Mouse (Mus musculus): Measurements from ENCODE around the gene Mast4. TPM values are rescaled to one million over a fixed set of nuclear protein-coding genes. Genes with fewer than 3 reads are reported as not detected.

Mast4 gene
- polyA plus RNA-seq, 1 experiment from 2014 or later, result 21.1 TPM

DNA sequence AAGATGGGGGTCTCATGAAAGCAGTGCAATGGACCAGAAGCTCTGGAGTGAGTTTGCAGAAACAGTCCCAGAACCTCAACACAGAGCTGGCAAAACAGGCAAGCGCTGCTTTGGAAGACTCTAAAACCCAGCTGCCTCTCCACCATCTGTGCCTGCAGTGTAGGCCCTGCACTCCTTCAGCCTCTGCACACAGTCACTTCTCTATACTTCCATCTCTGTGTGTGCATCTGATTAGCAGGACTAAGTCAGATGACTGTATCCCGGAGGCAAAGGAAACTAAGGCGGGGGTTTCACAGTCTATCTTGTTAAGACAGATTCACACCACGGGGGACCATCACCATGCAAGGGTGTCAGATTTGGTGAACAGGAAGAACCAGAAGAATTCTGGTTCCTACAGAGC lies 6.7 kb upstream of the Mast4 start:
- H3K36me3 ChIP-seq (ENCODE audit: control insufficient read depth, insufficient read depth, low read length), result no peaks in the 10 kb centered on the region
- no peak overlapping the region for H3K4me3 ChIP-seq (ENCODE audit: low read depth, low read length)
- H3K9ac ChIP-seq (ENCODE audit: low read depth, low read length), result no peak overlapping the region

DNA sequence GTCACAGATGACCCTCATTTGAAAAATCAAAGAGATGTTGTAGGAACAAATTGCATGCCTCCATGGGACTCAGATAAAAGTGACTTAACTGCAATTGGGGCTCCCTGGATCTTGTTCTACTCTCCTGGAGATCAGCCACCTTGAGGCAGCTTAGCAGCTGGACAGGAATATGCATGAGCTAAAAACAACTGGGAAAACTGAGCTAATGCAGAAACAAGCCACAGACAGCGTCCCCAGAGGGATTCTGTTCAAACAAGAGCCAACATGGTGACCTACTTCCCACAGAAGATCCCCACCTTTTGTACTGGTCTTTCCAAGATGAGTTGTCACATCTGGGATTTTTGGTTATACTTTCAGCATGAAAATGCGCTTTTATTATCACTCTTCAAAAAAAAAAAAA lies 4.3 kb upstream of the Mast4 start:
- no peaks in the 10 kb centered on the region for H3K36me3 ChIP-seq (ENCODE audit: control insufficient read depth, insufficient read depth, low read length)
- no peak overlapping the region for H3K27ac ChIP-seq (replicated peaks; ENCODE audit: low read depth, low read length)
- H3K27me3 ChIP-seq (replicated peaks; ENCODE audit: control insufficient read depth, insufficient read depth, low read length), result peaks cover 18% of the 10 kb centered on the region
- no peaks in the 10 kb centered on the region for H3K9me3 ChIP-seq (ENCODE audit: control insufficient read depth, low read length)
- ATAC-seq (ENCODE audit: low read depth), result no peak
- peaks cover 5% of the 10 kb centered on the region; the same call in 1 of the 2 replicates for H3K4me1 ChIP-seq (ENCODE audit: control insufficient read depth, insufficient read depth, low read length)
- peak; percentile 47 for DNase-seq (ENCODE audit: low spot score)
- WGBS, result 76% methylated on average over 2 of the region's 2 CpGs
- H3K4me3 ChIP-seq (ENCODE audit: low read depth, low read length), result no peak overlapping the region
- H3K9ac ChIP-seq (ENCODE audit: low read depth, low read length), result no peak overlapping the region
- H3K4me2 ChIP-seq (ENCODE audit: low read depth, low read length), result no peak overlapping the region

More for the DNA sequence above, 6.7 kb upstream of the Mast4 start:
- Histone ChIP-seq H3K9me3 (ENCODE audit: control insufficient read depth, low read length) (no peaks in the 10 kb centered on the region), H3K4me1 (ENCODE audit: control insufficient read depth, insufficient read depth, low read length) (no peaks in the 10 kb centered on the region), H3K27ac (replicated peaks; ENCODE audit: low read depth, low read length) (no peak overlapping the region), H3K4me2 (ENCODE audit: low read depth, low read length) (no peak overlapping the region), H3K27me3 (replicated peaks; ENCODE audit: control insufficient read depth, insufficient read depth, low read length) (peaks cover 5% of the 10 kb centered on the region)
- no peak for DNase-seq (ENCODE audit: low spot score)
- ATAC-seq (ENCODE audit: low read depth), result no peak
- 78% methylated on average over 4 of the region's 4 CpGs for whole genome bisulfite sequencing

DNA sequence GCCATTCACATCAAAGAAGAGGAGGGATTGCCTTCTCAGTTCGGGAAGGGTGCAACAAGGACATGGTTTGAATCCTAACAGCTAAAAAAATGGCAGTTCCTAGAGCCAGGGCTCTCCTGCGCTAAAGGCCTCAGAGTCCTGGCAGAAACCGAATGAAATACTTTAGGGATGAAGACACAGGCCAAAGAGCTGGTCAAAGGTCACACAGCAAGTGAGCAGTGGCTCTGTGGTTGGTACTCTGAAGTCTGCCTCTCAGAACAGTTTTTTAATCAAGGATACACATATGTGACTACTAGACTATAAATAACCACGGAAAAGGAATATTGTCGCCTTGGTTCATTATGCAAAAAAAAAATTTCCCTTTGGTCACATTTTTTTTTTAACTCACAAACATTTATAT lies 1.9 kb upstream of the Mast4 start:
- DNase-seq (ENCODE audit: low spot score), result no peak
- no peak overlapping the region for H3K27ac ChIP-seq (replicated peaks; ENCODE audit: low read depth, low read length)
- H3K4me3 ChIP-seq (ENCODE audit: low read depth, low read length), result no peak overlapping the region
- no peaks in the 10 kb centered on the region for H3K9me3 ChIP-seq (ENCODE audit: control insufficient read depth, low read length)
- no peaks in the 10 kb centered on the region for H3K36me3 ChIP-seq (ENCODE audit: control insufficient read depth, insufficient read depth, low read length)
- H3K4me2 ChIP-seq (ENCODE audit: low read depth, low read length), result no peak overlapping the region
- H3K4me1 ChIP-seq (ENCODE audit: control insufficient read depth, insufficient read depth, low read length), result peaks cover 9% of the 10 kb centered on the region; the same call in 1 of the 2 replicates
- no peak overlapping the region for H3K9ac ChIP-seq (ENCODE audit: low read depth, low read length)
- peaks cover 35% of the 10 kb centered on the region for H3K27me3 ChIP-seq (replicated peaks; ENCODE audit: control insufficient read depth, insufficient read depth, low read length)
- no peak for ATAC-seq (ENCODE audit: low read depth)
- 31% methylated on average over 5 of the region's 5 CpGs for WGBS

DNA sequence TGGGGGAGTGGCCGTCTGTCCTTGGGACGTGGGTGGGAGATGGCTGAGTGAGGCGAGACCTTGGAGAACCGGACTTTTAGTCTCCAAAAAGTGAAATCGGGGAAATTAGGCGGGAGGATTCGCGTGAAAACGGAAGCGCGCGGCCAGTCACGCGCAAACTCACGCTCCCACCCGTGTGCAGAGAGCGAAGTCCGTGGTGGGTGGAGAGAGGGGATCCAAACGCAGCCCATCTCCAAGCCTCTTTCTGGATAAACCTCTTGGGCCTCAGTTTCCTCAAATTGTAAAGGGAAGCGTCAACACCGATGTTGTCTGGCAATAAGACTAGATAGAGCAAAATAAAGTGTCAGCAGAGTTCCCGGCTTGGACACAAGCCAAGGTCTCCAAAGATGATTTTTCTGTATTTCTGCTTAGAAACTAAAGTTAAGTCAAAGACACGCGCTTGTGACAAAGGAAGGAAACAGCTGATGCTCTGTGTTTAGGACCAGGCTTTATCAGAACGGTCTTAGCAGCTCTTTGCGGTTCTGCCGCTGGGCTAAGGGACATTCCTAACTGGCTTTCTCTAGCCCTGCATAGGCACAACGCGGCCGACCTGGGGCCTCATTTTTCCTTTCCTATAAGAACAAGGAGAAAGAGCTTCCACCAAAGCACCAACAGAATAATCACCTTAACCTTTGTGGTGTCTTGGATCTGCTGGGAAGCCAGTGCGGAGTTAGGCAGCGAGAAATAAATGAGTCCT lies 594 bp upstream of the Mast4 start:
- Histone ChIP-seq H3K9me3 (ENCODE audit: control insufficient read depth, low read length) (no peaks in the 10 kb centered on the region), H3K36me3 (ENCODE audit: control insufficient read depth, insufficient read depth, low read length) (no peaks in the 10 kb centered on the region), H3K4me3 (ENCODE audit: low read depth, low read length) (peak overlapping the region; percentile 71), H3K4me1 (ENCODE audit: control insufficient read depth, insufficient read depth, low read length) (peaks cover 9% of the 10 kb centered on the region; the same call in 1 of the 2 replicates), H3K27me3 (replicated peaks; ENCODE audit: control insufficient read depth, insufficient read depth, low read length) (peaks cover 35% of the 10 kb centered on the region), H3K9ac (ENCODE audit: low read depth, low read length) (peak overlapping the region; percentile 58), H3K27ac (replicated peaks; ENCODE audit: low read depth, low read length) (no peak overlapping the region), H3K4me2 (ENCODE audit: low read depth, low read length) (peak overlapping the region; percentile 85)
- 1% methylated on average over 32 of the region's 32 CpGs for WGBS
- no peak for DNase-seq (ENCODE audit: low spot score)
- ATAC-seq (ENCODE audit: low read depth), result no peak; the same call in 1 of the 2 replicates

DNA sequence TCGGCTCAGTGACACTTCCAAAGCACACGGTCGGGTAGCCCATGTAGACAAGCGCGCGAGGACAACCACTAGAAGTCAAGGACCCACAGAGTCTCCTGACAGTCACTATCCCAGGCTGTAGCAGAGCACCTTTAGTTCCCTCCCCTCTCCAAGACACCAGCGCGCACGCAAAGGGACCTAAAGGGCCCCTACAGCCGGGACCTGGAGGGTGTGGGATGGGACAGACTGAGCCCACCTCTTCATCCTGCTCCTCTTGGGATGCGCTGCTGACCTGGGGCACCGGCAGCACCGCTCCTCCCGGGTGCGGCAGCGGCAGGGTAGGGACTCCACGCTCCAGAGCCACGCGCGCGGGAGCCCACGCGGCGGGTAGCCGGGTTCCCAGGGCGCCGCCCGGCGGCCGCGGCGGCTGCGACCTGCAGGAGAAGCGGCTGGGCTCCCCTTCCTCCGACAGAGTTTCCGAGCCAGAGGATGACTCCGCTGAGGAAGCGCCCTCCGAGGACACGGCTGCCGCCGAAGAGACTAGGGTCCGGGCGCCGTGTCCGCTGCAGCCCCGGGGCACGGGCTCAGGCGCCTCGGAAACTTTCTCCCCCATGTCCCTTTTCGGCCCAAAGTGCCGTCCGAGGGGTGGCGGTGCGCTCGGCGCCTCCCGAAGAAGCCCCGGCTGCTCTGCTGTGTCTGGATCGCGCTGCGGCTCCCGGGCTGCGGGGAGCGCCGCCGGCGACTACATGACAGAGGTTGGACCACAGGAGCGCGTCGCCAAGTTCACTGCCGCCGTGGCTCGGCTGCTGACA lies 501 bp downstream of the Mast4 start:
- peak overlapping the region; percentile 71 for H3K4me3 ChIP-seq (ENCODE audit: low read depth, low read length)
- DNase-seq (ENCODE audit: low spot score), result peak; percentile 70
- H3K4me2 ChIP-seq (ENCODE audit: low read depth, low read length), result peak overlapping the region; percentile 85
- 0% methylated on average over 22 of the region's 74 CpGs for WGBS
- H3K27ac ChIP-seq (replicated peaks; ENCODE audit: low read depth, low read length), result peak overlapping the region; percentile 18; the same call in 1 of the 2 replicates
- peaks cover 9% of the 10 kb centered on the region; the same call in 1 of the 2 replicates for H3K4me1 ChIP-seq (ENCODE audit: control insufficient read depth, insufficient read depth, low read length)
- no peaks in the 10 kb centered on the region for H3K9me3 ChIP-seq (ENCODE audit: control insufficient read depth, low read length)
- peak; percentile 64 for ATAC-seq (ENCODE audit: low read depth)
- no peaks in the 10 kb centered on the region for H3K36me3 ChIP-seq (ENCODE audit: control insufficient read depth, insufficient read depth, low read length)
- peak overlapping the region; percentile 58 for H3K9ac ChIP-seq (ENCODE audit: low read depth, low read length)
- peaks cover 35% of the 10 kb centered on the region for H3K27me3 ChIP-seq (replicated peaks; ENCODE audit: control insufficient read depth, insufficient read depth, low read length)

DNA sequence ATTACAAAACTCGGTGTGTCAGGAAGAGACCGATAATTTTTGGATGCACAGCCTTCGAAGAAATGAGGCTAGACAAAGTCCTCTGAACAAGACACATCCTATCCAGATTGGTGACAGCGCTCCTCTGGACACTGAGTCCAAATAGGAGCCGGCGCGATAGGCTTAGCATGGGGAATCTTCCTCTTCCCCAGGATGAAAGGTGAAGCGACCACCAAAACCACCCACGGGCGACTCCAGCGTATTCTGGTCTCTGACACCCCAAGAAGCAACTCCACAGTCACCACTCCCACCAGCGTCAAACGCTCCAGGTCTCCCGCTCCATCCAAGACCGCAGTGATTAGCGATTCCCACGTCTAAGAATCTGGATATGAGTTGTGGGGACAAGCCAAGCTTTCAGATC lies 1.1 kb downstream of the Mast4 start:
- H3K27me3 ChIP-seq (replicated peaks; ENCODE audit: control insufficient read depth, insufficient read depth, low read length), result peaks cover 35% of the 10 kb centered on the region

DNA sequence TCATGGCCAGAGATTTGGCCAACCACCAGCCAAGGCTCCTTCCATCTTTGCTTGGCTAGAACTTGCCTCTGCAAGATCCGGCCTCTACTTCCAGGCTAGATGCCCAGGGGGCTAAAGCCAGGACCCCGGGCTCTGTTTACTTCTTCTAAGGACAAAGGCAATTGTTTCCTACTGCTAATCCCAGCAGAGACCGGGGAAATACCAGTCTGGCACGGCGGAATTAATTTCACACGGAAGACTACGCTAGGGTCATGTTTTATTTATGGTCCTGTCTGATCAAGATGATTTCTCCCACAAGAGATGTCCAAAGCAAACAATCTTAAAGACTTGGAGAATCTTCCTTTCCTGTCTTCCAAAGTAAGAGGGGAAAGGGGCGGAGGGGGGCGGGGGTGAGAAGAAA lies 1.6 kb downstream of the Mast4 start:
- Histone ChIP-seq H3K4me2 (ENCODE audit: low read depth, low read length) (peak overlapping the region; percentile 85), H3K4me3 (ENCODE audit: low read depth, low read length) (peak overlapping the region; percentile 71), H3K9ac (ENCODE audit: low read depth, low read length) (no peak overlapping the region), H3K27me3 (replicated peaks; ENCODE audit: control insufficient read depth, insufficient read depth, low read length) (peaks cover 35% of the 10 kb centered on the region), H3K36me3 (ENCODE audit: control insufficient read depth, insufficient read depth, low read length) (no peaks in the 10 kb centered on the region), H3K27ac (replicated peaks; ENCODE audit: low read depth, low read length) (no peak overlapping the region), H3K4me1 (ENCODE audit: control insufficient read depth, insufficient read depth, low read length) (peaks cover 9% of the 10 kb centered on the region; the same call in 1 of the 2 replicates), H3K9me3 (ENCODE audit: control insufficient read depth, low read length) (no peaks in the 10 kb centered on the region)
- no peak for DNase-seq (ENCODE audit: low spot score)
- 12% methylated on average over 9 of the region's 9 CpGs for WGBS
- no peak for ATAC-seq (ENCODE audit: low read depth)

More for the DNA sequence above, 1.1 kb downstream of the Mast4 start:
- peak overlapping the region; percentile 71 for H3K4me3 ChIP-seq (ENCODE audit: low read depth, low read length)
- 4% methylated on average over 15 of the region's 17 CpGs for WGBS
- H3K27ac ChIP-seq (replicated peaks; ENCODE audit: low read depth, low read length), result no peak overlapping the region
- ATAC-seq (ENCODE audit: low read depth) (no peak), DNase-seq (ENCODE audit: low spot score) (no peak)
- peaks cover 9% of the 10 kb centered on the region; the same call in 1 of the 2 replicates for H3K4me1 ChIP-seq (ENCODE audit: control insufficient read depth, insufficient read depth, low read length)
- no peaks in the 10 kb centered on the region for H3K9me3 ChIP-seq (ENCODE audit: control insufficient read depth, low read length)
- H3K9ac ChIP-seq (ENCODE audit: low read depth, low read length), result peak overlapping the region; percentile 58; the same call in 1 of the 2 replicates
- H3K4me2 ChIP-seq (ENCODE audit: low read depth, low read length), result peak overlapping the region; percentile 85
- no peaks in the 10 kb centered on the region for H3K36me3 ChIP-seq (ENCODE audit: control insufficient read depth, insufficient read depth, low read length)

DNA sequence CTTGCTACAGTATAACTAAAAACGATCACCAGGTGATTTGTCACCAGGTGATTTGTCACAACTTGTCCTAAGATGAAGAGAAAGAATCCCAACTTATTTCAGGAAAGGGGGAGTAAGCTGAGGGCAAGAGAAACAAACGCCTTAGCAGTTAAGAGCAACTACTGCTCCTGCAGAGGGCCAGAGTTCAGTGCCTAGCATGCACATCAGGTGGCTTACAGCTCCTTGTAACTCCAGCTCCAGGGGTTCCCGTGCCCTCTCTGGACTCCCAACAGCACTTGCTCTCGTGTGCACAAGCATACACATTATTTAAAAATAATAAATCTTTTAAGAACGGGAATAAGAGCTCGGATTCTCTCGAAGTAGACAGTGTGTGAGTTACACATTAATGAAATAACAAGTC lies 3.2 kb downstream of the Mast4 start:
- Histone ChIP-seq H3K4me1 (ENCODE audit: control insufficient read depth, insufficient read depth, low read length) (peaks cover 9% of the 10 kb centered on the region; the same call in 1 of the 2 replicates), H3K27me3 (replicated peaks; ENCODE audit: control insufficient read depth, insufficient read depth, low read length) (peaks cover 31% of the 10 kb centered on the region), H3K9ac (ENCODE audit: low read depth, low read length) (no peak overlapping the region), H3K9me3 (ENCODE audit: control insufficient read depth, low read length) (no peaks in the 10 kb centered on the region), H3K4me2 (ENCODE audit: low read depth, low read length) (no peak overlapping the region), H3K4me3 (ENCODE audit: low read depth, low read length) (no peak overlapping the region), H3K36me3 (ENCODE audit: control insufficient read depth, insufficient read depth, low read length) (no peaks in the 10 kb centered on the region), H3K27ac (replicated peaks; ENCODE audit: low read depth, low read length) (no peak overlapping the region)
- no peak for ATAC-seq (ENCODE audit: low read depth)
- DNase-seq (ENCODE audit: low spot score), result no peak
- 62% methylated on average over 7 of the region's 7 CpGs for WGBS
